Mouse (Mus musculus) E14TG2a.4 (cell line): ENCODE measurements around the gene Trim38.

Source experiments
- CTCF ChIP-seq: conservative IDR thresholded peaks from 2 replicates; pipeline ENCODE4 v1.5.1; 2014; ENCODE audit warnings: low read length
- NANOG ChIP-seq: IDR thresholded peaks from 2 replicates; pipeline ENCODE4 v1.6.1; 2014; ENCODE audit warnings: borderline replicate concordance, low read length, mixed read lengths

DNA sequence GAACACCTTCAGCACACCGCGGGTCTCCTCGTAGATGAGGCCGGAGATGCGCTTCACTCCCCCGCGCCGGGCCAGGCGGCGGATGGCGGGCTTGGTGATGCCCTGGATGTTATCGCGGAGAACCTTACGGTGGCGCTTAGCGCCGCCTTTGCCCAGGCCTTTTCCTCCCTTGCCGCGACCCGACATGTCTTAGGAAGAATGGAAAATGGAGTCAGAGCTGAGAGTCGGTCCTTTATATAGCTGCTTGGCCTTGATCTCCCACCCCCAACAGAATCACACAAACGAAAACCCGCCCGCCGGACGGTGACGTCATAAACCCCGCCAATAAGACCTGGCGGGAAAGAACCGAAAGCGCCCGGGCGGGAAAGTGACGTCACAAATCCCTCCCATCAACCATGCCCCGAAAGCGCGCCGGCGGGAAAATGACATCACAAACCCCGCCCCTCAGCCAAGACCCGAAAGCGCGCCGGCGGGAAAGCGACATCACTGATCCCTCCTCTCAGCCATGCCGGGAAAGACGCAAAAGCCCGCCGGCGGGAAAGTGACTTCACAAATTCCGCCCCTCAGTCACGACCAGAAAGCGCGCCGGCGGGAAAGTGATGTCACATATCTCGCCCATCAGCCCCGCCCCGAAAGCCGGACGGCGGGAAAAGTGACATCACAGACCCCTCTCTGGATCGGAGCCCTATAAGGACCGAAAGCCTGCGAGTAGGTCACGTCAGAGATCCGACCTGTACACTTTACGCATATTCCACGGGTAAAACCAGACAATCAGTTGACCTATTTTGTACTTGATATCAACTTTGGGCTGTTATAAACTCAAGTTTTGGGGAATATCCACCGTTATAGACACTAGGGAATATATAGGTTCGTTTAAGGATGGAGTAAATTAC is 8.5 kb upstream of the Trim38 start, which contains the start of gene Hist1h4a:
- TF ChIP-seq CTCF (no peak), NANOG (no peak)
